Mouse (Mus musculus): ENCODE measurements around the gene Vcp. TPM values are rescaled to one million over a fixed set of nuclear protein-coding genes. Genes with fewer than 3 reads are reported as not detected.

Gene Vcp
- total and polyA plus RNA-seq, 3 experiments = 200 to 462 (median 237) TPM

DNA sequence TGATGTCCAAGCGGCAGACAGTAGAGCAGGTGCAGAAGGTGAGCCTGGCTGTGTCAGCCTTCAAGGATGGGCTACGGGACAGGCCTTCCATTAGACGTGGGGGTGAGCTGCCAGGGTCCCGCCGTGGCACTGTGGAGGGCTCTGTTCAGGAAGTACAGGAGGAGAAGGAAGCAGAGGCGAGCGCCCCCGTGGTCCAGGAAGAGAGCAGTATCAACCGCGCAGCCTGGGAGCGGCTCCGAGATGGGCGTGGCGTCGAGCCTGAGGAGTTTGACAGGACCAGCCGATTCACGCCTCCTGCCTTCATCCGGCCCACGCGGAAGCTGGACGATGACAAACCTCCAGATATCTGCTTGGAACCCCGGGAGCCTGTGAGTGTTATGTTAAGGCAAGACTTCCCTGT, 66.7 kb downstream of the Vcp start:
- Histone ChIP-seq H3K9me3 (replicated peaks; ENCODE audit: low read length) (no peaks in the 10 kb centered on the region), H3K9ac (ENCODE audit: insufficient read depth, low read depth) (no peak overlapping the region), H3K4me2 (ENCODE audit: insufficient read depth, low read depth, poor library complexity, severe bottlenecking) (no peak overlapping the region), H3K4me3 (replicated peaks in 1 of 3; ENCODE audit: low read depth in 2 of 3, low read length in 2 of 3, poor library complexity in 1 of 3) (no peak overlapping the region), H3K4me1 (ENCODE audit: control insufficient read depth in 1 of 2, insufficient read depth in 2 of 2) (no peaks in the 10 kb centered on the region), H3K79me2 (replicated peaks; ENCODE audit: control insufficient read depth, extremely low read depth, insufficient read depth, poor library complexity, severe bottlenecking) (no peaks in the 10 kb centered on the region), H3K27ac (ENCODE audit: insufficient read depth, low read depth) (no peak overlapping the region), H3K27me3 (replicated peaks) (peaks cover 78% of the 10 kb centered on the region), H3K36me3 (replicated peaks in 1 of 2; ENCODE audit: control insufficient read depth in 1 of 2, insufficient read depth in 1 of 2, low read length in 1 of 2) (no peaks in the 10 kb centered on the region)
- in situ Hi-C loops (cut with MboI; ENCODE audit: low pct_ligation_motif_present, low pct_unique_long_range_greater_than_20kb, low sequenced_read_pairs) (no loop called here), dilution Hi-C loops (cut with MboI; ENCODE audit: extremely low pct_ligation_motif_present, extremely low pct_unique_long_range_greater_than_20kb, low sequenced_read_pairs) (no loop called here)
- TF ChIP-seq ZC3H11A (IDR thresholded peaks at IDR 0.05; ENCODE audit: low read depth, low read length) (no peak), ELF1 (IDR thresholded peaks at IDR 0.05; ENCODE audit: low read depth, low read length) (no peak), CHD2 (IDR thresholded peaks at IDR 0.05; ENCODE audit: low read length) (no peak), ZMIZ1 (IDR thresholded peaks at IDR 0.05; ENCODE audit: low read depth, low read length) (no peak), UBTF (IDR thresholded peaks at IDR 0.05; ENCODE audit: low read depth, low read length) (no peak), GABPA (IDR thresholded peaks at IDR 0.05; ENCODE audit: insufficient replicate concordance, low read depth, low read length) (no peak), ZKSCAN1 (IDR thresholded peaks at IDR 0.05; ENCODE audit: borderline replicate concordance, low read depth, low read length) (no peak), ZNF384 (IDR thresholded peaks at IDR 0.05; ENCODE audit: low read depth, low read length) (no peak)
- no peak for DNase-seq (ENCODE audit: extremely low read depth)

- no peak for DNase-seq (ENCODE audit: extremely low read depth)
- Histone ChIP-seq H3K36me3 (replicated peaks in 1 of 2; ENCODE audit: control insufficient read depth in 1 of 2, insufficient read depth in 1 of 2, low read length in 1 of 2) (no peaks in the 10 kb centered on the region), H3K79me2 (replicated peaks; ENCODE audit: control insufficient read depth, extremely low read depth, insufficient read depth, poor library complexity, severe bottlenecking) (no peaks in the 10 kb centered on the region), H3K9ac (ENCODE audit: insufficient read depth, low read depth) (no peak overlapping the region), H3K9me3 (replicated peaks; ENCODE audit: low read length) (peaks cover 5% of the 10 kb centered on the region), H3K4me2 (ENCODE audit: insufficient read depth, low read depth, poor library complexity, severe bottlenecking) (no peak overlapping the region), H3K4me3 (replicated peaks in 1 of 3; ENCODE audit: low read depth in 2 of 3, low read length in 2 of 3, poor library complexity in 1 of 3) (no peak overlapping the region), H3K27ac (ENCODE audit: insufficient read depth, low read depth) (no peak overlapping the region), H3K4me1 (ENCODE audit: control insufficient read depth in 1 of 2, insufficient read depth in 2 of 2) (no peaks in the 10 kb centered on the region), H3K27me3 (replicated peaks) (peaks cover 72% of the 10 kb centered on the region)
- in situ Hi-C loops (cut with MboI; ENCODE audit: low pct_ligation_motif_present, low pct_unique_long_range_greater_than_20kb, low sequenced_read_pairs) (no loop called here), dilution Hi-C loops (cut with MboI; ENCODE audit: extremely low pct_ligation_motif_present, extremely low pct_unique_long_range_greater_than_20kb, low sequenced_read_pairs) (no loop called here)
- no peak for TF ChIP-seq SMC3 (IDR thresholded peaks at IDR 0.05; ENCODE audit: low read depth, low read length)
- no peak for TF ChIP-seq ZNF384 (IDR thresholded peaks at IDR 0.05; ENCODE audit: low read depth, low read length)
Measured at GRCm38 (mm10) chr4:42932229-42932969, 67.9 kb downstream of the Vcp start.

Other genes with a start within 250 kb of the Vcp start
- not detected in 2 replicates for gene Ccl19, start 243.9 kb downstream of the Vcp start, total RNA-seq (2012; rRNA removed)
- gene Ccl19, start 243.9 kb downstream of the Vcp start, total RNA-seq (2014; rRNA removed) = not detected in 2 replicates
- gene Ccl19, start 243.9 kb downstream of the Vcp start, polyA plus RNA-seq (2012; ENCODE audit: insufficient read length, low read depth) = not detected in 2 replicates
- gene Ccl21a, start 226.5 kb downstream of the Vcp start, total RNA-seq (2012; rRNA removed) = not detected in 2 replicates
- not detected in 2 replicates for gene Ccl21a, start 226.5 kb downstream of the Vcp start, total RNA-seq (2014; rRNA removed)
- not detected in 2 replicates for gene Ccl21a, start 226.5 kb downstream of the Vcp start, polyA plus RNA-seq (2012; ENCODE audit: insufficient read length, low read depth)
- gene Fam205a1, start 146.6 kb downstream of the Vcp start, total RNA-seq (2012; rRNA removed) = not detected in 2 replicates
- not detected in 2 replicates for gene Fam205a1, start 146.6 kb downstream of the Vcp start, total RNA-seq (2014; rRNA removed)
- gene Fam205a1, start 146.6 kb downstream of the Vcp start, polyA plus RNA-seq (2012; ENCODE audit: insufficient read length, low read depth) = not detected in 2 replicates
- not detected in 2 replicates for gene Gm12394, start 143.7 kb downstream of the Vcp start, total RNA-seq (2012; rRNA removed)
- gene Gm12394, start 143.7 kb downstream of the Vcp start, total RNA-seq (2014; rRNA removed) = not detected in 2 replicates
- gene Gm12394, start 143.7 kb downstream of the Vcp start, polyA plus RNA-seq (2012; ENCODE audit: insufficient read length, low read depth) = not detected in 2 replicates
- not detected in 2 replicates for gene Fam205c, start 126.3 kb downstream of the Vcp start, total RNA-seq (2012; rRNA removed)
- not detected in 2 replicates for gene Fam205c, start 126.3 kb downstream of the Vcp start, total RNA-seq (2014; rRNA removed)
- gene Fam205c, start 126.3 kb downstream of the Vcp start, polyA plus RNA-seq (2012; ENCODE audit: insufficient read length, low read depth) = not detected in 2 replicates
- not detected in 2 replicates for gene Phf24, start 83.8 kb downstream of the Vcp start, total RNA-seq (2012; rRNA removed)
- gene Phf24, start 83.8 kb downstream of the Vcp start, total RNA-seq (2014; rRNA removed) = not detected in 2 replicates
- not detected in 2 replicates for gene Phf24, start 83.8 kb downstream of the Vcp start, polyA plus RNA-seq (2012; ENCODE audit: insufficient read length, low read depth)
- gene Dnajb5, start 50.7 kb downstream of the Vcp start, total RNA-seq (2012; rRNA removed) = 2.7 and 3.2 TPM in 2 replicates
- 1.9 and 2.2 TPM in 2 replicates for gene Dnajb5, start 50.7 kb downstream of the Vcp start, total RNA-seq (2014; rRNA removed)
- 3.9 and 4.2 TPM in 2 replicates for gene Dnajb5, start 50.7 kb downstream of the Vcp start, polyA plus RNA-seq (2012; ENCODE audit: insufficient read length, low read depth)
- gene 1700022I11Rik, start 30.9 kb downstream of the Vcp start, total RNA-seq (2012; rRNA removed) = 0.55 and 1.4 TPM in 2 replicates
- not detected in 2 replicates for gene 1700022I11Rik, start 30.9 kb downstream of the Vcp start, total RNA-seq (2014; rRNA removed)
- 0.07 and 0.24 TPM in 2 replicates for gene 1700022I11Rik, start 30.9 kb downstream of the Vcp start, polyA plus RNA-seq (2012; ENCODE audit: insufficient read length, low read depth)
- 13.2 and 14.8 TPM in 2 replicates for gene Fancg, start 10.0 kb upstream of the Vcp start, total RNA-seq (2012; rRNA removed)
- 12.3 and 13.7 TPM in 2 replicates for gene Fancg, start 10.0 kb upstream of the Vcp start, total RNA-seq (2014; rRNA removed)
- 15.1 and 18.7 TPM in 2 replicates for gene Fancg, start 10.0 kb upstream of the Vcp start, polyA plus RNA-seq (2012; ENCODE audit: insufficient read length, low read depth)
- 18.7 and 19.1 TPM in 2 replicates for gene Pigo, start 25.3 kb upstream of the Vcp start, total RNA-seq (2012; rRNA removed)
- gene Pigo, start 25.3 kb upstream of the Vcp start, total RNA-seq (2014; rRNA removed) = 8.0 and 8.7 TPM in 2 replicates
- gene Pigo, start 25.3 kb upstream of the Vcp start, polyA plus RNA-seq (2012; ENCODE audit: insufficient read length, low read depth) = 19.4 and 21.9 TPM in 2 replicates
- 293 and 320 TPM in 2 replicates for gene Stoml2, start 31.2 kb upstream of the Vcp start, total RNA-seq (2012; rRNA removed)
- 296 and 338 TPM in 2 replicates for gene Stoml2, start 31.2 kb upstream of the Vcp start, total RNA-seq (2014; rRNA removed)
- gene Stoml2, start 31.2 kb upstream of the Vcp start, polyA plus RNA-seq (2012; ENCODE audit: insufficient read length, low read depth) = 330 and 338 TPM in 2 replicates
- 2.7 and 3.3 TPM in 2 replicates for gene Fam214b, start 45.7 kb upstream of the Vcp start, total RNA-seq (2012; rRNA removed)
- 1.7 TPM in 2 replicates for gene Fam214b, start 45.7 kb upstream of the Vcp start, total RNA-seq (2014; rRNA removed)
- gene Fam214b, start 45.7 kb upstream of the Vcp start, polyA plus RNA-seq (2012; ENCODE audit: insufficient read length, low read depth) = 4.7 and 5.3 TPM in 2 replicates
- gene Unc13b, start 58.4 kb upstream of the Vcp start, total RNA-seq (2012; rRNA removed) = 0.04 and 0.08 TPM in 2 replicates
- 0.04 and 0.23 TPM in 2 replicates for gene Unc13b, start 58.4 kb upstream of the Vcp start, total RNA-seq (2014; rRNA removed)
- 0.19 TPM in 2 replicates for gene Unc13b, start 58.4 kb upstream of the Vcp start, polyA plus RNA-seq (2012; ENCODE audit: insufficient read length, low read depth)